Mouse (Mus musculus) retina, adult 2 months (tissue): ENCODE measurements around the gene Gm28845.
"Not testable (repeated sequence)": the region's sequence is repeated elsewhere in the genome, so short reads cannot be mapped to it uniquely, and the experiment has no call there.

Experiments
- DNase-seq: peaks from one replicate; pipeline ENCODE4 v3.0.0-alpha.2; 2012; ENCODE audit warnings: low read depth, low spot score

The Gm28845 gene

GRCm38 (mm10) chr1:65107654-65108279 lies 11.6 kb downstream of the Gm28845 start:
- DNase-seq, result no peak

GRCm38 (mm10) chr1:65103273-65103672 lies 16.1 kb downstream of the Gm28845 start, which contains the start of gene Cryga:
Cryga (minus strand) TSS chr1:65103373.
- DNase-seq, result no peak

- no peak for DNase-seq
Measured at GRCm38 (mm10) chr1:65096953-65097352, 22.4 kb downstream of the Gm28845 start.

- DNase-seq, result no peak
Measured at GRCm38 (mm10) chr1:65091566-65091965, 27.8 kb downstream of the Gm28845 start.

GRCm38 (mm10) chr1:65090370-65090769 lies 29.0 kb downstream of the Gm28845 start:
- no peak for DNase-seq

- DNase-seq, result no peak
Measured at GRCm38 (mm10) chr1:65088567-65089356, 30.6 kb downstream of the Gm28845 start.

- DNase-seq, result no peak
Measured at GRCm38 (mm10) chr1:65082188-65082587, 37.2 kb downstream of the Gm28845 start, which contains the start of gene Crygb. Crygb (minus strand) TSS chr1:65082288.

GRCm38 (mm10) chr1:65075607-65076006 lies 43.8 kb downstream of the Gm28845 start:
- no peak for DNase-seq

GRCm38 (mm10) chr1:65073589-65073988 lies 45.8 kb downstream of the Gm28845 start, which contains the start of gene Crygc:
Crygc (minus strand) TSS chr1:65073689.
- no peak for DNase-seq

- DNase-seq, result no peak
Measured at GRCm38 (mm10) chr1:65067842-65068241, 51.5 kb downstream of the Gm28845 start.

- no peak for DNase-seq
Measured at GRCm38 (mm10) chr1:65064201-65064600, 55.2 kb downstream of the Gm28845 start.

GRCm38 (mm10) chr1:65063352-65063751 lies 56.0 kb downstream of the Gm28845 start, which contains the start of gene Crygd:
Crygd (minus strand) TSS chr1:65063452.
- no peak for DNase-seq

GRCm38 (mm10) chr1:65052140-65052539 lies 67.2 kb downstream of the Gm28845 start:
- DNase-seq, result no peak

GRCm38 (mm10) chr1:65051696-65052095 lies 67.7 kb downstream of the Gm28845 start:
- DNase-seq, result no peak

GRCm38 (mm10) chr1:65050952-65051351 lies 68.4 kb downstream of the Gm28845 start, which contains the start of gene Cryge:
Cryge (minus strand) TSS chr1:65051149.
- not testable (repeated sequence) for DNase-seq
